Mouse (Mus musculus) urinary bladder, postnatal 14 days (tissue): ENCODE measurements at regions not wholly inside any gene's neighbourhood (a gene's known extent, or its start where the extent isn't known, plus 50 kb on each side); places are given as distances from the start of the nearest gene placed in this dataset.

Experiments
- DNase-seq: peaks from one replicate; pipeline ENCODE4 v3.0.0; 2021; ENCODE audit warnings: low spot score

GRCm38 (mm10) chr12:46138646-46139045, 680.1 kb downstream of the Nova1 start:
- DNase-seq: peak; percentile 25

GRCm38 (mm10) chr12:46125867-46126266, 692.9 kb downstream of the Nova1 start:
- no peak for DNase-seq

- DNase-seq: no peak
Observed at GRCm38 (mm10) chr12:46111352-46111751, 707.4 kb downstream of the Nova1 start.

DNA sequence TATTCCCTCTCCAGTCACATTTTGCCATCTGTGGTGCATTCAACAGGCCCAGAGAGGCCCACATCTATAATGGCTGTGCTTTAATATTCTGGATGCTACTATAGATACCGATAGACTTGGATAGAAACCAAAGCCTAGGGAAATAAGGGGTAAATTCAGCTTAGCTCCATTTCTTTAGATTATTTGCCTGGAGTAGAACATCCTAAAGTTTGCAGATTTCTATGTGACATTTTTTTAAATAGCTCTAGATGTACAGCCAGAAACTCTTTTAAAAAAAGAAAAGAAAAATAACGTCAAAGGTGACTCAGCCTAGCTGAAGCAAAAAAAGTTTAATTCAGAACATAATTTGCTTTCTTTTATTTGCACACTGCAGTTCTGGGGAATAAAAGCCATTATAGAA, 735.4 kb downstream of the Nova1 start:
- no peak for DNase-seq

GRCm38 (mm10) chr12:46075789-46076217, 742.9 kb downstream of the Nova1 start:
- DNase-seq: no peak

- no peak for DNase-seq
Observed at GRCm38 (mm10) chr12:46075355-46075754, 743.4 kb downstream of the Nova1 start.

DNA sequence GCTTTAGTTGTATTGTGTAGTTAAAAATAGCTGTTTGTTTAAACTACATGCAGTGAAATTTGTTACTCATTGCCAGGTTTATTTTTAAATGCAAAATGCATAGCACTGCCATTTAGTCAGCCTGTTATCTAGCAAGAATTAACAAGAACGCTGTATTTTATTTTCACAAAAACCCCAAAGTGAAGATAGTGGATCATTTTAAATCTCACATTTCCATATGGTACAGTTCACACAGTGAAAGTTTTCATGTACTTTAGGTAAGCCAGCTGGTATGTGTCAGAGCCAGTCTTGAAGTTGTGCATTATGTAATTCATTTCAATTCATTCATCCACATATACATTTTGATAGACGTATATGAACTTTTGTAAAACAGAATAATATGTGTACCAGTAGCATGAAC, 751.8 kb downstream of the Nova1 start:
- DNase-seq: no peak

GRCm38 (mm10) chr12:46040626-46041025, 778.1 kb downstream of the Nova1 start:
- DNase-seq: no peak

DNA sequence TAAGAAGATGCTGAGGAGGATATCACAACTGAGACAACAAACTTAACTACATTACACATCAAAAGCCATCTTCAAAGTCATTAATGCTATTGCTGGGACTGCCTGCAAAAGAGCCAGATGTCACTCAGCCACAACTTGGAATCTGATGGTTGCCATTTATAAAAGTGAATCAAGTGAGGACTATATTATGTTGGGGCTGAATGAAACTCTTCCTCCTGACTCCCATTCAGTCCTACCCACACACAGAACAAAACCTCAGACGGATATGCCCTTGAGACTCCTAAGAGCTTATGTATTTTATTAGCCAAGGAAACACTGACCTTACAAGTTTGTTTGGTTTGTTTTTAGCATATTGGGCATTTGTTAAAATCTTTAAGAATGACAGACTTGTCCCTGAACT, 778.5 kb downstream of the Nova1 start:
- DNase-seq: no peak

DNA sequence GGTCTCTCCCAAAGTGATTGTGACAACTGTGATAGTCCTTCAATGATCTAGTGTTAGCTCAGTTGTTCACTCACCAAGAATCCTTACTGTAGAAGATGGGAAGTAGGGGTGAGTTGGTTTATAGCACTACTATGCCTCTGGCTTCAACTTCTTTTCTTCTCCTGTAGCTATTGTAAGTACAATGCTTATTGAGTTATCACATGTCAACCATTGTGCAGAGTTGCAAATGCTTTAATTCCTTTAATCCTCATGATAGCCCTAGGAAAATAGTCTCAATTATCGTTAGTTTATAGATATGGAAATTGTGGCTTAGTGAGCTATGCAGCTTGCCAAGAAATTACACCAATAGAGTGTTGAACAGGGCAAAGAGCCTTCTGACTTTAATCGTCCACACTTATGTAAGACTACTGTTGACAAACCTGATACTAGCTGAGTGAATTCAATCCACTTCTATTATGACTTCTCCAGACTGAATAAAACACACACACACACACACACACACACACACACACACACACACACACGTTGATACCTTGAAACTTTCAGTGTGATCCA, 782.1 kb downstream of the Nova1 start:
- no peak for DNase-seq

DNA sequence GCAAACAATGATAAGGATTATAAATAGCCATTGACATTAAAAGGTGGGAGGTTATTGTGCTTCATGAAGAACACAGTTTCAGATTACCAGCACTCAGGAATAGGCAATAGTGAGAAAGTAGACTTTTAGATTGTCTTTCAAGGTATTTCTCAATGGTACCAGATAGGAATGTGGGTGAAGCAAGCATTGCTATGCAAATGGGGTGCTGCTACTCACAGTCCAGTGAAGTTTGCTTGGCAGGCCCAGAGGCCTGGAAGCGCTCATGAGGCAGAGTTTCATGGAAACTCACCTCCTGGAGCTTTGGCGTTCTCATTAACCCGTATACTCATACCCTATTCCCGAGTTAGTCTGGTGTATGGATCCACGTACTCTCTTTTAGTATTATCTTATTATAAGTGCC, 793.5 kb downstream of the Nova1 start:
- no peak for DNase-seq

GRCm38 (mm10) chr12:46021546-46021910, 797.2 kb downstream of the Nova1 start:
- no peak for DNase-seq

- no peak for DNase-seq
Observed at GRCm38 (mm10) chr12:46020835-46021545, 797.7 kb downstream of the Nova1 start.

DNA sequence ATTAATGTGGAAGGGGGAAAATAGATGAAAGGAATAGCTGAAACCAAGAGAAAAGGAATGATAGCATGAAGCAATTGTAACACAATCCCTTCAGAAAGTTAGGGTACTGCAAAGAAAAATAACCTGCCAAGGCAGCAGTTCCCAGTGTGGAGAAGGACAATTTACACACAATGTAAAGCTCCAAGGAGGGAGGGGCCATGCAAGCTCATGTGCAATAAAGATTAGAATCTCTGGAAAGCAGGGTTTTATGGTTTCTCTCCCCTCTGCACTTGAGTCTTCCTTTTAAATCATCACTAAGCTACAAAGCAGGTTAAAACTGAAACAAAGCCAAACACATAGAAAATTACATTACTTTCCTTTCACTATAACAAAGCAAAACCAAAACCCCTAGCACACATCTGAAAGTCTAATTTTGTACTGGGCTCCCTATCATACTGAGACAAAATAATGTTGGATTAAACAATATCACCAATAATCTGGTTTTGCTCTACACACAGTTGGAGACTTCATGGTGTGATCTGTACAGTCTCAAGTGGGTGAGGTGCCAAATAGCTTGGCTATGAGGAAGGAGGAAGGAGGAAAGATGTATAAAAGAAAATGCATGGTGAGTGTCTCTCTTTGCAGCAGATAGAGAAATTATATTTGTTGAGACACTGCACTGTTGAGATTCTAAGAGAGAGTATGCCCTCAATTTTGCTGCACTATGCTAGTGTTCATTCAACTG, 840.9 kb downstream of the Nova1 start:
- DNase-seq: no peak

- DNase-seq: no peak
Observed at GRCm38 (mm10) chr12:45975780-45976179, 842.9 kb downstream of the Nova1 start.

- DNase-seq: no peak
Observed at GRCm38 (mm10) chr12:45970472-45970871, 848.3 kb downstream of the Nova1 start.

GRCm38 (mm10) chr12:45969881-45970280, 848.8 kb downstream of the Nova1 start:
- DNase-seq: no peak

GRCm38 (mm10) chr12:45946918-45947317, 871.8 kb downstream of the Nova1 start:
- no peak for DNase-seq

GRCm38 (mm10) chr12:45944464-45944863, 870.0 kb upstream of the Stxbp6 start:
- no peak for DNase-seq

- DNase-seq: no peak
Observed at GRCm38 (mm10) chr12:45942402-45942801, 867.9 kb upstream of the Stxbp6 start.

GRCm38 (mm10) chr12:45933388-45933787, 858.9 kb upstream of the Stxbp6 start:
- no peak for DNase-seq

- DNase-seq: no peak
Observed at GRCm38 (mm10) chr12:45932251-45932650, 857.7 kb upstream of the Stxbp6 start.

GRCm38 (mm10) chr12:45929760-45930150, 855.2 kb upstream of the Stxbp6 start:
- no peak for DNase-seq
